Mouse (Mus musculus): ENCODE data around the gene Klf14. TPM values are rescaled to one million over a fixed set of nuclear protein-coding genes. Genes with fewer than 3 reads are reported as not detected.

Klf14 gene
- 0.55 and 0.69 TPM in 2 replicates for polyA plus RNA-seq (2015; fragmentation: Nextera tagmentation; extraction: Ambion mirVana)

DNA sequence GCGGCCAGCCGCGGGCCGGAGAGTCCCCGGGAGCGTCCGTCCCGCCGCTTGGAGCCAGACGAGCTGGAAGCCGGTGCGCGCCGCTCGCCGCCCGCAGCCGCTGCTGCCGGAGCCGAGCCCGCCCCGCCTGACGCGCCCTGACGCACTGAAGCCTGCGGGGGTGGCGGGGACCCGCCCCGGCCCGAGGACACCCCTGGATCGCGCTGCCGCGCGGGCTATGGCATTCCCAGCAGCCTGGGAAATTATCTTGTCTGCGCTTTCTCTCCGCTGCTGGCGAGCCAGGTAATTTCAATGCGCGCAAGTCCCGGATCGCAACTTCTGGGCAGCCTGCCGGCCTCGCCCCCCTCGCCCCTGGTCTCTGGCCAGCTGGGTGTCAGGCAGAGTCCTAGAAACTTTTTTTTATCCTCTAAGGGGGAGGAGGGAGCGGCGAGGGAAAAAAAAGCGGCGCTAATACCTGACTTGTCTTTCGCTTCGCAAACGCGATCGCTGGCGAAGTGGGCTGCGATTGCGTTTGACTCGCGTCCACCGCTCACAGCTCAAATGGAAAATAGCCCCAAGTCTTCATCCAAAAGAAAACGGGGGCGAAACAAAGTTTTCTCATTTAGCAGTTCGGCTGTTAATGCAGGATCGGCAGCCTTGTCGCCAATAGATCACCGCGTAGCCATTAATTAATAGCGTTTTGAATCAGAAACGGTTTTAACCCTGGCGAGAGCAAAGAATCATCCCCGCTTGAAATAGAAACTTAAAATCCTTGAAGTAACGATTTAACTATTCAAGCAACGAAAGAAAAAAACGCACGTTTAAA, at the start of gene Klf14:
Gene Klf14 (minus strand): TSS at position 343 of the 805 bp plus-strand sequence.
- peaks cover 14% of the 10 kb centered on the region for H3K9me3 ChIP-seq (ENCODE audit: control insufficient read depth)
- peak within 1 kb of the TSS; percentile 52 for H3K4me3 ChIP-seq (ENCODE audit: low read depth, low read length)
- TF ChIP-seq CTCF (IDR thresholded peaks at IDR 0.05; ENCODE audit: low read depth), result no peak
- H3K27me3 ChIP-seq (replicated peaks; ENCODE audit: control insufficient read depth, insufficient read depth, low read length), result peaks cover 66% of the 10 kb centered on the region
- ATAC-seq, result no peak
- H3K4me1 ChIP-seq (replicated peaks; ENCODE audit: control insufficient read depth, insufficient read depth, low read length), result no peaks in the 10 kb centered on the region
- H3K9ac ChIP-seq (ENCODE audit: low read depth, low read length), result no peak within 1 kb of the TSS
- H3K36me3 ChIP-seq (ENCODE audit: control insufficient read depth, insufficient read depth), result no peaks in the 10 kb centered on the region
- H3K4me2 ChIP-seq (replicated peaks; ENCODE audit: low read depth), result peak within 1 kb of the TSS; percentile 93
- under 1% methylated on average over 75 of the region's 75 CpGs for WGBS
- no peak within 1 kb of the TSS for H3K27ac ChIP-seq (ENCODE audit: low read depth, low read length)

DNA sequence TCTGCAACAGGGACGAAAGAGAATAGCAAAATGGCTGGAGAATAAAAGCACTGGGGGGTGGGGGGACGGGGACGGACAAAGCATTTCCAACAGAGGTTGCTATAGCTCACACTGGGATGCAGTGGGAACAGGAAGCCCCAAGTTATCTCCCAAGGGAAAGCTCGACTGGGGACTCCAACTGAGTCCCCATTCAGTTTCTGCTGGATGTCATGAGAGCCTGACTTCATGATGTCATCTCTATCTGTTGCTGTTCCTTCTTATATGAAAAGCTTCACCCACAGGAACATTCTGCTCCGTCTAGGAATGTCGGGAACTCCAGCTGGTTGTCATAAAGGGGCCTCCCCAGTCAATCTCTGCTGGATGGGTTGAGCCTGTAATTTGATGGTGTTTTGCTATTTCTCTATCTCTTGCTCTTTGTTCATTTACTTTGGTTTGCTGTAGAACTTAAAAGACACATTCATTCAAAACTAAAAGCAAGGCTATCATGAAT, 47.3 kb upstream of the Klf14 start:
- no peaks in the 10 kb centered on the region for H3K27me3 ChIP-seq (replicated peaks; ENCODE audit: control insufficient read depth, insufficient read depth, low read length)
- H3K4me1 ChIP-seq (replicated peaks; ENCODE audit: control insufficient read depth, insufficient read depth, low read length), result no peaks in the 10 kb centered on the region
- ATAC-seq, result no peak
- no peaks in the 10 kb centered on the region for H3K9me3 ChIP-seq (ENCODE audit: control insufficient read depth)
- H3K4me3 ChIP-seq (ENCODE audit: low read depth, low read length), result no peak overlapping the region
- no peak overlapping the region for H3K4me2 ChIP-seq (replicated peaks; ENCODE audit: low read depth)
- no peaks in the 10 kb centered on the region for H3K36me3 ChIP-seq (ENCODE audit: control insufficient read depth, insufficient read depth)
- no peak overlapping the region for H3K27ac ChIP-seq (ENCODE audit: low read depth, low read length)
- WGBS, result 54% methylated on average over 6 of the region's 6 CpGs
- TF ChIP-seq CTCF (IDR thresholded peaks at IDR 0.05; ENCODE audit: low read depth), result no peak
- no peak overlapping the region for H3K9ac ChIP-seq (ENCODE audit: low read depth, low read length)

DNA sequence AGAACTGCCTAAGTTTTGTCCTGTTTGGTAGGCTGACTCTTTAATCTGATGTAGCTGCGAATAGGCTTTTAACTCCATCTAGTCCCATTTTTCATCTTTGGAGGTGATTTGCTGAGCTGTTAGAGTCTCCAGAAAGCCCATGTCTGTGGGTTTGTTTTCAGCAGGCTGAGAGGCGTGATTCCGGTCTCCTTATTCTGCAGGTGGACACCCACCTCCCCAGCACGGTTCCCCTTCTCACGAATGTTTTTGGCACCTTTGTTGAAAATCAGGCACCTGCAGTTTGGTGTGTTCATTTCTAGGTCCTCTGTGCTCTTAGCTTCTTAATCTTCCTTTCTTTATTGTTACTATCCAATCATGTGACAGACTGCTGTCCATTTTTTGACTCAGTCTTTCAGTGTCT, 27.5 kb upstream of the Klf14 start:
- TF ChIP-seq CTCF (IDR thresholded peaks at IDR 0.05; ENCODE audit: low read depth), result no peak
- H3K27me3 ChIP-seq (replicated peaks; ENCODE audit: control insufficient read depth, insufficient read depth, low read length), result no peaks in the 10 kb centered on the region; the same call in 1 of the 2 replicates
- no peak overlapping the region for H3K9ac ChIP-seq (ENCODE audit: low read depth, low read length)
- H3K4me3 ChIP-seq (ENCODE audit: low read depth, low read length), result no peak overlapping the region
- H3K9me3 ChIP-seq (ENCODE audit: control insufficient read depth), result no peaks in the 10 kb centered on the region
- no peaks in the 10 kb centered on the region for H3K36me3 ChIP-seq (ENCODE audit: control insufficient read depth, insufficient read depth)
- ATAC-seq, result no peak
- H3K4me2 ChIP-seq (replicated peaks; ENCODE audit: low read depth), result no peak overlapping the region
- 90% methylated on average over 5 of the region's 5 CpGs for WGBS
- no peaks in the 10 kb centered on the region for H3K4me1 ChIP-seq (replicated peaks; ENCODE audit: control insufficient read depth, insufficient read depth, low read length)
- no peak overlapping the region for H3K27ac ChIP-seq (ENCODE audit: low read depth, low read length)

- Histone ChIP-seq H3K4me2 (replicated peaks; ENCODE audit: low read depth) (0 out of 2 replicates have a peak overlapping the region, but pooled peaks have one; percentile 50), H3K9me3 (ENCODE audit: control insufficient read depth) (no peaks in the 10 kb centered on the region), H3K36me3 (ENCODE audit: control insufficient read depth, insufficient read depth) (no peaks in the 10 kb centered on the region), H3K4me3 (ENCODE audit: low read depth, low read length) (no peak overlapping the region), H3K9ac (ENCODE audit: low read depth, low read length) (no peak overlapping the region), H3K27ac (ENCODE audit: low read depth, low read length) (no peak overlapping the region), H3K4me1 (replicated peaks; ENCODE audit: control insufficient read depth, insufficient read depth, low read length) (no peaks in the 10 kb centered on the region), H3K27me3 (replicated peaks; ENCODE audit: control insufficient read depth, insufficient read depth, low read length) (no peaks in the 10 kb centered on the region; the same call in 1 of the 2 replicates)
- no peak for ATAC-seq
- WGBS, result 73% methylated on average over 4 of the region's 4 CpGs
- TF ChIP-seq CTCF (IDR thresholded peaks at IDR 0.05; ENCODE audit: low read depth), result no peak
Measured at GRCm38 (mm10) chr6:30983021-30983420, 24.1 kb upstream of the Klf14 start.

GRCm38 (mm10) chr6:30982372-30982980, 23.6 kb upstream of the Klf14 start:
- WGBS, result 15% methylated on average over 13 of the region's 13 CpGs
- Histone ChIP-seq H3K9ac (ENCODE audit: low read depth, low read length) (no peak overlapping the region), H3K4me3 (ENCODE audit: low read depth, low read length) (0 out of 2 replicates have a peak overlapping the region, but pooled peaks have one; percentile 9), H3K27ac (ENCODE audit: low read depth, low read length) (no peak overlapping the region), H3K27me3 (replicated peaks; ENCODE audit: control insufficient read depth, insufficient read depth, low read length) (no peaks in the 10 kb centered on the region; the same call in 1 of the 2 replicates), H3K4me1 (replicated peaks; ENCODE audit: control insufficient read depth, insufficient read depth, low read length) (no peaks in the 10 kb centered on the region), H3K4me2 (replicated peaks; ENCODE audit: low read depth) (peak overlapping the region; percentile 50), H3K36me3 (ENCODE audit: control insufficient read depth, insufficient read depth) (no peaks in the 10 kb centered on the region), H3K9me3 (ENCODE audit: control insufficient read depth) (no peaks in the 10 kb centered on the region)
- ATAC-seq, result no peak
- peak; percentile 66 for TF ChIP-seq CTCF (IDR thresholded peaks at IDR 0.05; ENCODE audit: low read depth)

DNA sequence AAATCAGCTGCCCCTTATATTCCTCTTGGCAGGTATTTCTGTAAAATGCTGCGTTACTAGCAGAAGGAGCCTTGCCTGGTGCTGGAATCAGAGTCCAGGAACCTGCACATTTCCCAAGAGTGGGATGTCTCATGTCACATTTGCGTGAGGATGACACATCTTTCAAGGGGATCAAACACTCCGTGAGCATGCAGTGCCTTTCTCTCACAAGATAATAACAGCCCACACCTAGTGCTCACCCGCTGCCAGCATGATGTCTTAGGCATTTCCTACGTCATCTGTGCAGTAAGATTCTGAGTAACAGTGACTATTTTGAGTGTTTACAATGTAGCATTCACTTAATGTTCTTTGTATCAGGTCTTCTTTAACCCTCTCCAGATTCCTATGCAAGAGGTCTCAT, 22.5 kb upstream of the Klf14 start:
- TF ChIP-seq CTCF (IDR thresholded peaks at IDR 0.05; ENCODE audit: low read depth), result no peak
- Histone ChIP-seq H3K9ac (ENCODE audit: low read depth, low read length) (no peak overlapping the region), H3K27me3 (replicated peaks; ENCODE audit: control insufficient read depth, insufficient read depth, low read length) (no peaks in the 10 kb centered on the region; the same call in 1 of the 2 replicates), H3K4me1 (replicated peaks; ENCODE audit: control insufficient read depth, insufficient read depth, low read length) (no peaks in the 10 kb centered on the region), H3K27ac (ENCODE audit: low read depth, low read length) (no peak overlapping the region), H3K4me2 (replicated peaks; ENCODE audit: low read depth) (no peak overlapping the region), H3K9me3 (ENCODE audit: control insufficient read depth) (no peaks in the 10 kb centered on the region), H3K4me3 (ENCODE audit: low read depth, low read length) (no peak overlapping the region), H3K36me3 (ENCODE audit: control insufficient read depth, insufficient read depth) (no peaks in the 10 kb centered on the region)
- WGBS, result 80% methylated on average over 5 of the region's 5 CpGs
- ATAC-seq, result no peak

Measured in intestine, postnatal 0 days (tissue).